Mouse (Mus musculus): ENCODE measurements around the gene Peli3. TPM values are rescaled to one million over a fixed set of nuclear protein-coding genes. Genes with fewer than 3 reads are reported as not detected.

The Peli3 gene
- polyA plus RNA-seq, 1 experiment from 2014 or later = 0.46 TPM

Other genes starting within 250 kb of the Peli3 start
- gene Gm960, start 244.5 kb downstream of the Peli3 start, polyA plus RNA-seq (2016; fragmentation: Nextera tagmentation; extraction: Ambion mirVana) = 1.2 and 2.0 TPM in 2 replicates
- gene Sptbn2, start 232.0 kb downstream of the Peli3 start, polyA plus RNA-seq (2016; fragmentation: Nextera tagmentation; extraction: Ambion mirVana) = 0.26 TPM in 2 replicates
- gene Rbm4b, start 186.6 kb downstream of the Peli3 start, polyA plus RNA-seq (2016; fragmentation: Nextera tagmentation; extraction: Ambion mirVana) = 36.2 and 41.2 TPM in 2 replicates
- 39.8 and 46.8 TPM in 2 replicates for gene Rbm4, start 149.2 kb downstream of the Peli3 start, polyA plus RNA-seq (2016; fragmentation: Nextera tagmentation; extraction: Ambion mirVana)
- gene Gm21992, start 131.5 kb downstream of the Peli3 start, polyA plus RNA-seq (2016; fragmentation: Nextera tagmentation; extraction: Ambion mirVana) = 27.0 and 29.6 TPM in 2 replicates
- 59.8 and 64.5 TPM in 2 replicates for gene Rbm14, start 131.5 kb downstream of the Peli3 start, polyA plus RNA-seq (2016; fragmentation: Nextera tagmentation; extraction: Ambion mirVana)
- gene Ccs, start 103.8 kb downstream of the Peli3 start, polyA plus RNA-seq (2016; fragmentation: Nextera tagmentation; extraction: Ambion mirVana) = 33.9 and 34.5 TPM in 2 replicates
- 0.05 TPM in 1 of 2 replicates, not detected in the other for gene Ccdc87, start 103.8 kb downstream of the Peli3 start, polyA plus RNA-seq (2016; fragmentation: Nextera tagmentation; extraction: Ambion mirVana)
- 36.2 and 41.1 TPM in 2 replicates for gene Ctsf, start 88.0 kb downstream of the Peli3 start, polyA plus RNA-seq (2016; fragmentation: Nextera tagmentation; extraction: Ambion mirVana)
- 4.1 and 4.2 TPM in 2 replicates for gene Actn3, start 65.2 kb downstream of the Peli3 start, polyA plus RNA-seq (2016; fragmentation: Nextera tagmentation; extraction: Ambion mirVana)
- gene Zdhhc24, start 64.5 kb downstream of the Peli3 start, polyA plus RNA-seq (2016; fragmentation: Nextera tagmentation; extraction: Ambion mirVana) = 9.6 TPM in 2 replicates
- 2.8 and 3.4 TPM in 2 replicates for gene Bbs1, start 36.5 kb downstream of the Peli3 start, polyA plus RNA-seq (2016; fragmentation: Nextera tagmentation; extraction: Ambion mirVana)
- 108 and 110 TPM in 2 replicates for gene Dpp3, start 14.8 kb downstream of the Peli3 start, polyA plus RNA-seq (2016; fragmentation: Nextera tagmentation; extraction: Ambion mirVana)
- gene Mrpl11, start 19.0 kb upstream of the Peli3 start, polyA plus RNA-seq (2016; fragmentation: Nextera tagmentation; extraction: Ambion mirVana) = 104 and 110 TPM in 2 replicates
- gene Npas4, start 47.2 kb upstream of the Peli3 start, polyA plus RNA-seq (2016; fragmentation: Nextera tagmentation; extraction: Ambion mirVana) = 0.08 and 0.13 TPM in 2 replicates
- 8.7 and 9.9 TPM in 2 replicates for gene Slc29a2, start 80.7 kb upstream of the Peli3 start, polyA plus RNA-seq (2016; fragmentation: Nextera tagmentation; extraction: Ambion mirVana)
- gene B4gat1, start 95.7 kb upstream of the Peli3 start, polyA plus RNA-seq (2016; fragmentation: Nextera tagmentation; extraction: Ambion mirVana) = 48.2 and 49.1 TPM in 2 replicates
- gene AC124502.3, start 95.8 kb upstream of the Peli3 start, polyA plus RNA-seq (2016; fragmentation: Nextera tagmentation; extraction: Ambion mirVana) = 1.6 and 2.0 TPM in 2 replicates
- gene Brms1, start 98.2 kb upstream of the Peli3 start, polyA plus RNA-seq (2016; fragmentation: Nextera tagmentation; extraction: Ambion mirVana) = 28.1 and 28.3 TPM in 2 replicates
- 4.7 and 6.2 TPM in 2 replicates for gene Rin1, start 107.4 kb upstream of the Peli3 start, polyA plus RNA-seq (2016; fragmentation: Nextera tagmentation; extraction: Ambion mirVana)
- 21.4 and 23.0 TPM in 2 replicates for gene Cd248, start 125.0 kb upstream of the Peli3 start, polyA plus RNA-seq (2016; fragmentation: Nextera tagmentation; extraction: Ambion mirVana)
- gene Tmem151a, start 142.4 kb upstream of the Peli3 start, polyA plus RNA-seq (2016; fragmentation: Nextera tagmentation; extraction: Ambion mirVana) = 4.4 TPM in 2 replicates
- gene Yif1a, start 145.4 kb upstream of the Peli3 start, polyA plus RNA-seq (2016; fragmentation: Nextera tagmentation; extraction: Ambion mirVana) = 76.0 and 82.8 TPM in 2 replicates
- 5.9 and 7.0 TPM in 2 replicates for gene Cnih2, start 155.4 kb upstream of the Peli3 start, polyA plus RNA-seq (2016; fragmentation: Nextera tagmentation; extraction: Ambion mirVana)
- 218 and 226 TPM in 2 replicates for gene Rab1b, start 163.9 kb upstream of the Peli3 start, polyA plus RNA-seq (2016; fragmentation: Nextera tagmentation; extraction: Ambion mirVana)
- gene Klc2, start 175.4 kb upstream of the Peli3 start, polyA plus RNA-seq (2016; fragmentation: Nextera tagmentation; extraction: Ambion mirVana) = 24.0 and 28.6 TPM in 2 replicates

All from heart, embryonic 12.5 days (tissue).